Mouse (Mus musculus) urinary bladder, postnatal 4 days (tissue): ENCODE results near the gene Ssbp3.

ENCODE experiments used
- DNase-seq, 2 experiments: peaks; one replicate each; pipeline ENCODE4 v3.0.0; 2021 to 2022; ENCODE audit warnings: low spot score in 2 of 2

Gene Ssbp3

GRCm38 (mm10) chr4:106907701-106908425, 2.6 kb upstream of the Ssbp3 start:
- peak in 1 of 2 experiments; percentile 42 for DNase-seq

DNA sequence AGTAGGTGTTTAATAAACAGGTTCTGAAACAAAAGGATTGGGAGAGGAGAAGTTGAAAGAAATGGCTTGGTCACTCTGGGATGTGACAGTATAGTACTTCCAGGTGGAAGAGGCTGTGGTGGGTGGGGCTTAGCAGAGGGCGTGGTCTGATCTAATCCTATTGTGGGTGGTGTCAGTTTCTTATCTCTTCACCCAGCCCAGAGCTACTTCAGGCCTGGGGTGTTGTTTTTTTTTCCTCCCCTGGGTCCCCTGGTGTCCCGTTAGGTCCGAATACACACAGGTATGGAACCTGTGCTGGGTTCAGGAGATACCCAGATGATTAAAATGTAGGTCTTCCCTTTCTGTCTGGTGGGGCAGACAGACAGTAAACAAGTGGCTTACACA, 2.1 kb upstream of the Ssbp3 start:
- DNase-seq, result peak in 1 of 2 experiments; percentile 37

GRCm38 (mm10) chr4:106908950-106909751, 1.4 kb upstream of the Ssbp3 start:
- DNase-seq, result peak; percentile 69

- no peak for DNase-seq
Measured at GRCm38 (mm10) chr4:106909797-106910196, 704 bp upstream of the Ssbp3 start.

DNA sequence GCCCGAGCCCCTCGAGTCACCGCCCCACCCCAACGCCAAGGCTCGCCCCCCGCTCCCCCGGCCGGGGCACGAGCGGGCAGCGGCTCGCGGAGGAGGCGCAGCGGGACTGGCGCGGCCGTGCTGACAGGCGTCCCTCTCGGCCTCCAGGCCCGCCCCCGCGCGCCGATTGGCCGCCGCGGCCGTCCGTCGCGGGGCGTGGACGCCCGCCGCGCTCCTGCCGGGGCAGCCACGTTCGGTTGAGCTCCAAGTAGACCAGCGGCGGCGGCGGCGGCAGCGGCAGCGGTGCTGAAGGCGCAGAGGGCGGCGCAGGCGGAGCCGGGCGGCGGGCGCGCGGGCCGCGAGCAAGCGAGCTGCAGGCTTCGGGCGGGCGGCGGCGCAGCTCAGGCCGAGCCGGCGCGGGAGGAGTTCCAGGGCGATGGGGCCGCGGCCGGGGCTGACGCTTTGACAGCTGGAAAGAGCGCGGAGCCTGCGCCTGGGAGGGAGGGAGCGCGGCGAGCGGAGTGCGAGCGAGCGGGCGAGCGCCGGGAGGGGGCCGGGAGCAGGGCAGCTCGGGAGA, 823 bp downstream of the Ssbp3 start:
- peak; percentile 91 to 95 for DNase-seq

DNA sequence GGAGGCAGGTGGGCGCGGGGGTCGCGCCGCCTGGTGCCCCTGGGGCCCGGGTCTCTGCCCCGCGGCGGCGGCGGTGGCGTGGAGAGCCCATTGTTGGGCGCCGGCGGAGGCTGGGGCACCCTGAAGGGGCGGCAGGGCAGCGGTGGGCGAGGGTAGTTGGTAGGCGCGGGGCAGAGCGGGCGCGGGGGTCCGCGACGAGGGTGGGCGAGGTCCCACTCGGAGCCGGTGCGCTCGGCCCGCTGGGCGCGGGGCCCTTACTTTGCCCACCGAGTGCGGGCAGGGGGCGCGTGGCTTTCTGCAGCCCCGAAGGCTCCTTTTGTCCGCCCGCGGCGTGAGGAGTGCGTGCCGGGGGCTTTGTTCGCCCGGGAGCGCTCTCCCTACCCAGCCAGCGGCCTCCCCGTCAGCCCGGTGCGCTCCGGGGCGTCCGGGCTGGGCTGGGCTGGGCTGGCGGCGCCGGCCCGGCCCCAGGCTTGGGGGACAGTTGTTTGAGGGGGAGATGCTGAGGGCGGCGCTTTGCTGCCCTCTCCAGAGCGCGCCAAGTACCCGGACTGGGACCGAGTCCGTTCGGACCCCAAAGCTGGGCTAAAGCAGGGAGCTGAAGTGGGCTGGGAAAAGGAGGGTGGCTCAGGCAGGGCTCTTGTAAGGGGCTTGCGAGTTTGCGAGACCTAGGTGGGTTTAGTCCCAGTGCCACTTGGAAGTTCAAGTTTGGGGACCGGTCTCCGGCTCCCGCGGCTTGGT, 1.6 kb downstream of the Ssbp3 start:
- peak in 1 of 2 experiments; percentile 31 for DNase-seq

DNA sequence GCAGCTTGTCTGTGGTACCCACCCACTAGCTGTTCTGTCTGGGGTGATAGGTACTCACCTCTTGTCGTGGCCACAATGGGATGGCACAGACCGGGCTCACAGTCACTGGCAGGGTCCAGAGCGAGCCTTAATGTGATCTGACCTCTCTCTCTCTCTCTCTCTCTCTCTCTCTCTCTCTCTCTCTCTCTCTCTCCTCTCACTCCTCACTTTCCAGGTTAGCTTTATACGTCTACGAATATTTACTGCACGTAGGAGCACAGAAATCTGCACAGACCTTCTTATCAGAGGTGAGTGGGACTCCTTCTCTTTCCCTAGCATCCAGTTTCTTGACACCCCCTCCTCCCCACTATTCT, 2.2 kb downstream of the Ssbp3 start:
- no peak for DNase-seq

- DNase-seq, result no peak
Measured at GRCm38 (mm10) chr4:106913411-106914049, 3.0 kb downstream of the Ssbp3 start.

GRCm38 (mm10) chr4:106915265-106915664, 4.8 kb downstream of the Ssbp3 start:
- DNase-seq, result no peak

DNA sequence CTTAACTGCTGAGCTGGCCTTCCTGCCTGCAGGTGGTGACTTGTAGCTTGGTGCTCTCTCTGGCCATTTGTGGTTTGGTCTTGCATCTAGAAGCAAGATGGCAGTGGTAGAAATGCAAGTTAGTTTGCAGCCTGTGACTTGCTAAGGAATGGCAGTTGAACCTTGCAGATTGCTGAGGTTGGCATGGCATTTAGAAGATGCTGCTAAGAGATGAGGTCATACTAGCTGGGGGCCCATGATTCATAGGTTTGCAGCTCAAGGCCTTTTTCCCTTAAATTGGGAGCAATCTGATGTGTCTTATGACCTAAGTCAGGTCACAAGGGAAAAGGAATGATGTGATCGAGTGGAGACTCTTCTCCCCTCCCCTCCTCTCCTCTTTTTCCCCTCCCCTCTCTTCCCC, 7.8 kb downstream of the Ssbp3 start:
- DNase-seq, result no peak

DNA sequence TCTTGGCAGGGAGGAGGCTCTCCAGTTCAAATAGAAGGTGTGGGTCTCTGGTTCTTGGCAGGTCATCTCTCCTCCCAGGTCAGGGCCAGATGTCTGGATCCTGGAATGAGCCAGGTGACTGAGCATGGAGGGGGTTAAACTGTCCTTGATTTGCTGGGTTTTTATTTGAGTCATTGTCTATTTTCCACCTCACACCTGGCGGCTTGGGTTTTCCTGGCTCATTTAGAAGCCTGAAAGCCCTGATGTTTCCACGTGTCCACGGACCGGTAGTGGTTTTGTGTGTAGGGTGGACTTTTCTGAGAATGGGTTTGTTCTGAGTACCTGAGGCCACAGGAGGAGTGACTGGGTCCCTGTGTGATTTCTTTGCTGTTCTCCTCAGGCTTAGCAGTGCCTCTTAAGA, 9.6 kb downstream of the Ssbp3 start:
- DNase-seq, result no peak

DNA sequence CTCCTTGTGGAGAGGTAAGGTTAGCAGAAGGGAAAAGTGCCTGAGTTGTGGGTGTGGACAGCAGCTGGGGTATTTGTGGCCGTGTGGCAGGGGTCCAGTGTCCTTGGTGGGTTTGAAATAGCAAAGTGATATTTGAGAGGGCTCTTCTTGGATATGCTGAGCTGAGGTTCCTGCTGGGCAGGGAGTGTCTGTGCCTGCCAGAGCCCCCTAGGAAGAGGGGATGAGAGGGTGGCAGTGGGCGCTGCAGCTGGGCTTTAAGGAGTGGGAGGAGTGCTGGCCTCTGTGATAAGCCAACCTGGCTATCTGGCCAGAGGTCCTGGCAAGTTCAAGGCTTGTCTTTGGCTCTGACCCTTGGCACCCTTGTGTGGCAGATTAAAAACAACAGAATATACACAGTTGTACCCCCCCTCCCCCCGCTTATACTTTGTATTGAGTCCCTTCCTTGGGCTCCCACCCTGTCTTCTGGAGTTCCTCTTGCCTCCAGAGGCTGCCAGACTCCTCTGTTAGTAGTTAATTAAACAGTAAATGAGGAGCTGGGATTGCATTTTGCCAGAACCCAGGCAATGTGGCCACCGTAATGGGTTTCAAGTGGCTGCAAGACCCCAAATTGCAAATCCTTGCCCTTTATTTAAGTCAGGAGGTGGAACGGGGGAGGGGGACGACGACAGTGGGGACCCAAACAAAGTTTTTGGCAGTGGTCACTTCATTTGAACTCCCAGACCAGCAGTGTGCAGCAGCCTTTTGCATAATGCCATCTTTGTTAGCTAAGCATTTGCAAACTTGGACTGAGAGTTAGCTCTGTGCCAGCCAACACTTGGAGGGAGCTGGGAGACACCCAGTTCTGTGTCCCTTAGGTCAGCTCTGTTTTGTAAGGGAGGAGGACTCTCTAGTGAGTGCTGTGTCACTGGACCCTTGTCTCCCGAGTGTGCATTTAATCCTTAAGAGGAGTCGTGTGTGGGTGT, 11.2 kb downstream of the Ssbp3 start:
- DNase-seq, result no peak

GRCm38 (mm10) chr4:106922919-106923318, 12.4 kb downstream of the Ssbp3 start:
- no peak for DNase-seq

GRCm38 (mm10) chr4:106924175-106924574, 13.7 kb downstream of the Ssbp3 start:
- DNase-seq, result no peak

DNA sequence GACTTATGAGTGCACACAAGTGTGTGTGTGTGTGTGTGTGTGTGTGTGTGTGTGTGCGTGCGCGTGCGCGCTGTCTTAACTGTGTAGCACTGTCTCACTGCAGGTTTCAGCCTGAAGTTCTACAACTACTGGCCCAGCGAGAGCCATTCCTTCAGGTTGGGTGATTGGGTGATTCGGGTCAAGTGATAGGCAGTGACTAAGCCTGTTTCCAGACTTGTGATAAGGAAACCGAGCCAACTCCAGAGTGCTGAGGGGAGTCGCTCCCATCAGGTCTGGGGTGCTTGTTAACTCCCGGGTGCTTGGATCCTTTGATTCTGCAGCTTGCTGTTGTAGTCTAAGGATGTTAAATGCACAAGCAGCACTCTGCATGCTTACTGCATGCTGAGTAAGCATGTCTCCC, 14.4 kb downstream of the Ssbp3 start:
- DNase-seq, result no peak

GRCm38 (mm10) chr4:106926401-106926800, 15.9 kb downstream of the Ssbp3 start:
- DNase-seq, result no peak

- no peak for DNase-seq
Measured at GRCm38 (mm10) chr4:106927034-106927433, 16.5 kb downstream of the Ssbp3 start.

- DNase-seq, result no peak
Measured at GRCm38 (mm10) chr4:106928961-106929360, 18.5 kb downstream of the Ssbp3 start.

DNA sequence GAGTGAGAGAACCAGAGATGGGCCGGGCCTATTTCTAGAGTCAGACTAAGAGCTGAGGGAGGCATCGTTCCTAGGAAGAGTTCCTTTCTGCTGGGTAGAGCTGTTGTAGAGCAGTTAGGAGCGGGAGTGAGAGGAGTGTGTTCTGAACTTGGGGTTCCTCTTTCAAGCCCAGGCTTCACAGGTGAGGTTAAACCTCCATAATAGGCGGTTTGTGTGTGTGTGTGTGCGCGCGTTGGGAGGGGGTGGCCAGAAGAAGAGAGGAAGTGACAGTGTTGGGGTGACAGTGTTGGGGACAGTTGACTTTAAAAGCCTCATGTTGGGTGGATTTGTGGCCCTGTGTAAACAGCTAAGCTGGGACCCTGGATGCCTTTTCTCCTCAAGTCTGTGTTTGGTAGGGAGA, 22.1 kb downstream of the Ssbp3 start:
- DNase-seq, result no peak

DNA sequence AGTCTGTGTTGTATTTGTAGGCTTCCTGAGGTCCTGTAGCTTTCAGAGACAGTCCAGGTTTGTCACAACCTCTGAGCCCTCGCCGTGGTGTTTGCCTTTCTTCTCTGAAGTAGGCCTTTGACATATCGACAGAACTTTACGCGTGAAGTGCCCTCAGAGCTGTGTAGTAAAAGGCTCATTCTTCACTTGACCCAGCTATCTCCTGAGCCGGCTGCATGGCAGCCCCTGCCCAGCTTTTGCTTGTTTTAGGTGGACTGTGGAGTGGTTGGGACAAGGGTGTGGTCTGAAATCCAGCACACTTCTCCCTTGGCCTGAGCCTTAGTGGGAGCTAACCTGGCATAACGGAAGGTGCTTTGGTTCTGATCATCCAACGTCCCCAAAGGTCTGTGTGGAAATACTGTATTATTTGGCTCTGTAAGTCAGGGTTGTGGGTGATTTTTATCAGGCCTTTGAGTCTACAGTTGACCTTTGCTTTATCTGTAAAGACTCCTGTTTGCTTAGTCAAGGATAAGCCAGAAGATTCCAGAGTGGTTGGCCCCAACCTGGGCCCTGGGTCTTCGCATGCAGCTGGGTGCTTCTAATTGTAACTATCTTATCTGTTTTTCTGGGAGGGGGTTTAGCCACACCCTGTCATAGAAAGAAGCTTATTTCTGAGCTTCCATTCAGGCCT, 23.4 kb downstream of the Ssbp3 start:
- no peak for DNase-seq
